Mouse (Mus musculus): Measurements from ENCODE around the gene Fcmr. TPM values are rescaled to one million over a fixed set of nuclear protein-coding genes. Genes with fewer than 3 reads are reported as not detected.

Gene Fcmr
- polyA plus RNA-seq, 1 experiment from 2014 or later: not detected

GRCm38 (mm10) chr1:130894468-130894867 lies 29.0 kb downstream of the Fcmr start:
- H3K27ac ChIP-seq (ENCODE audit: low read length): no peak overlapping the region
- no peak overlapping the region for H3K4me2 ChIP-seq (replicated peaks; ENCODE audit: low read depth, low read length)
- no peaks in the 10 kb centered on the region for H3K4me1 ChIP-seq (ENCODE audit: control insufficient read depth, insufficient read depth, low read length)
- no peaks in the 10 kb centered on the region for H3K9me3 ChIP-seq (ENCODE audit: control insufficient read depth, low read depth, low read length)
- no peaks in the 10 kb centered on the region for H3K36me3 ChIP-seq (ENCODE audit: control insufficient read depth, insufficient read depth, low read length)
- no peak overlapping the region for H3K4me3 ChIP-seq (ENCODE audit: low read depth, low read length)
- WGBS: 62% methylated on average over 6 of the region's 6 CpGs
- no peaks in the 10 kb centered on the region for H3K27me3 ChIP-seq (ENCODE audit: control insufficient read depth, insufficient read depth, low read length)
- no peak for ATAC-seq (ENCODE audit: insufficient number of reproducible peaks, insufficient read depth, low FRiP score, low read depth)
- no peak overlapping the region for H3K9ac ChIP-seq (replicated peaks; ENCODE audit: low read depth, low read length)

DNA sequence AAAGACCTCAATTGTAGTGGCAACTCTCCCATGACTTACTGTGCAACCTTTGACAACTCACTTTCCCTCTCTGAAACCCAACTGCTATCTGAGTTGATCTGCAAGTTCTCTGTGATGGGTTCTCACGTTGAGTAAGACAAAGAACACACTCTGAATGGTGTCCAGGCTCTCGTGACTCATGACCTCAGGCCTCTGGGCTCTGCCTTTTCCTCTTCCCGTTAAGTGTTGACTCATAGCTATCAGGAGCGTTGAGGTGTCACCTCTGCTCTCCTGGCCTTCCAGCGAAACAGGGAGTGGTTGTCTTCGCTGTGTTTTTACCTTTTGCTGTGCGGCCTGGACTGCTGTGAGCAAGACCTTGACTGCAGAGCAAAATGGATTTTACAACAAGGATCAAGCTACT lies 37.0 kb downstream of the Fcmr start:
- ATAC-seq (ENCODE audit: insufficient number of reproducible peaks, insufficient read depth, low FRiP score, low read depth): no peak
- Histone ChIP-seq H3K9me3 (ENCODE audit: control insufficient read depth, low read depth, low read length) (no peaks in the 10 kb centered on the region), H3K36me3 (ENCODE audit: control insufficient read depth, insufficient read depth, low read length) (no peaks in the 10 kb centered on the region), H3K4me2 (replicated peaks; ENCODE audit: low read depth, low read length) (no peak overlapping the region), H3K9ac (replicated peaks; ENCODE audit: low read depth, low read length) (no peak overlapping the region), H3K4me3 (ENCODE audit: low read depth, low read length) (no peak overlapping the region), H3K4me1 (ENCODE audit: control insufficient read depth, insufficient read depth, low read length) (no peaks in the 10 kb centered on the region), H3K27ac (ENCODE audit: low read length) (no peak overlapping the region), H3K27me3 (ENCODE audit: control insufficient read depth, insufficient read depth, low read length) (no peaks in the 10 kb centered on the region)
- WGBS: 77% methylated on average over 7 of the region's 7 CpGs

GRCm38 (mm10) chr1:130911401-130912010 lies 46.0 kb downstream of the Fcmr start, which contains the start of gene Il20:
Gene Il20 (minus strand): TSS chr1:130911451.
- 88% methylated on average over 12 of the region's 12 CpGs for WGBS
- Histone ChIP-seq H3K9ac (replicated peaks; ENCODE audit: low read depth, low read length) (no peak within 1 kb of the TSS), H3K4me2 (replicated peaks; ENCODE audit: low read depth, low read length) (no peak within 1 kb of the TSS), H3K4me3 (ENCODE audit: low read depth, low read length) (no peak within 1 kb of the TSS), H3K27ac (ENCODE audit: low read length) (no peak within 1 kb of the TSS), H3K4me1 (ENCODE audit: control insufficient read depth, insufficient read depth, low read length) (no peaks in the 10 kb centered on the region), H3K27me3 (ENCODE audit: control insufficient read depth, insufficient read depth, low read length) (no peaks in the 10 kb centered on the region), H3K9me3 (ENCODE audit: control insufficient read depth, low read depth, low read length) (no peaks in the 10 kb centered on the region), H3K36me3 (ENCODE audit: control insufficient read depth, insufficient read depth, low read length) (no peaks in the 10 kb centered on the region)
- ATAC-seq (ENCODE audit: insufficient number of reproducible peaks, insufficient read depth, low FRiP score, low read depth): no peak

GRCm38 (mm10) chr1:130918323-130918980 lies 53.0 kb downstream of the Fcmr start:
- Histone ChIP-seq H3K4me1 (ENCODE audit: control insufficient read depth, insufficient read depth, low read length) (no peaks in the 10 kb centered on the region), H3K36me3 (ENCODE audit: control insufficient read depth, insufficient read depth, low read length) (no peaks in the 10 kb centered on the region), H3K27me3 (ENCODE audit: control insufficient read depth, insufficient read depth, low read length) (no peaks in the 10 kb centered on the region), H3K27ac (ENCODE audit: low read length) (no peak overlapping the region), H3K4me3 (ENCODE audit: low read depth, low read length) (no peak overlapping the region), H3K9me3 (ENCODE audit: control insufficient read depth, low read depth, low read length) (no peaks in the 10 kb centered on the region), H3K4me2 (replicated peaks; ENCODE audit: low read depth, low read length) (no peak overlapping the region), H3K9ac (replicated peaks; ENCODE audit: low read depth, low read length) (no peak overlapping the region)
- no peak for ATAC-seq (ENCODE audit: insufficient number of reproducible peaks, insufficient read depth, low FRiP score, low read depth)
- 15% methylated on average over 1 of the region's 1 CpGs for WGBS

- Histone ChIP-seq H3K9me3 (ENCODE audit: control insufficient read depth, low read depth, low read length) (no peaks in the 10 kb centered on the region), H3K4me1 (ENCODE audit: control insufficient read depth, insufficient read depth, low read length) (no peaks in the 10 kb centered on the region), H3K27me3 (ENCODE audit: control insufficient read depth, insufficient read depth, low read length) (no peaks in the 10 kb centered on the region), H3K4me3 (ENCODE audit: low read depth, low read length) (no peak overlapping the region), H3K36me3 (ENCODE audit: control insufficient read depth, insufficient read depth, low read length) (no peaks in the 10 kb centered on the region), H3K27ac (ENCODE audit: low read length) (no peak overlapping the region), H3K9ac (replicated peaks; ENCODE audit: low read depth, low read length) (no peak overlapping the region), H3K4me2 (replicated peaks; ENCODE audit: low read depth, low read length) (no peak overlapping the region)
- ATAC-seq (ENCODE audit: insufficient number of reproducible peaks, insufficient read depth, low FRiP score, low read depth): no peak
These were observed 61.0 kb downstream of the Fcmr start for GRCm38 (mm10) chr1:130926484-130926883.

Other genes starting within 250 kb of the Fcmr start
- gene Zp3r, start 236.0 kb upstream of the Fcmr start, polyA plus RNA-seq (2014; fragmentation: Nextera tagmentation; extraction: Ambion mirVana): 0.14 and 0.52 TPM in 2 replicates
- 0.17 and 0.27 TPM in 2 replicates for gene C4bp, start 204.0 kb upstream of the Fcmr start, polyA plus RNA-seq (2014; fragmentation: Nextera tagmentation; extraction: Ambion mirVana)
- not detected in 2 replicates for gene Gm29427, start 149.9 kb upstream of the Fcmr start, polyA plus RNA-seq (2014; fragmentation: Nextera tagmentation; extraction: Ambion mirVana)
- gene Yod1, start 148.3 kb upstream of the Fcmr start, polyA plus RNA-seq (2014; fragmentation: Nextera tagmentation; extraction: Ambion mirVana): 11.9 and 12.0 TPM in 2 replicates
- 11.1 and 11.2 TPM in 2 replicates for gene Pfkfb2, start 136.4 kb upstream of the Fcmr start, polyA plus RNA-seq (2014; fragmentation: Nextera tagmentation; extraction: Ambion mirVana)
- gene AA986860, start 133.7 kb upstream of the Fcmr start, polyA plus RNA-seq (2014; fragmentation: Nextera tagmentation; extraction: Ambion mirVana): 28.6 and 28.7 TPM in 2 replicates
- gene Fcamr, start 64.8 kb upstream of the Fcmr start, polyA plus RNA-seq (2014; fragmentation: Nextera tagmentation; extraction: Ambion mirVana): 0.22 TPM in 1 of 2 replicates, not detected in the other
- gene Pigr, start 39.0 kb upstream of the Fcmr start, polyA plus RNA-seq (2014; fragmentation: Nextera tagmentation; extraction: Ambion mirVana): not detected in 2 replicates
- gene Il24, start 21.8 kb downstream of the Fcmr start, polyA plus RNA-seq (2014; fragmentation: Nextera tagmentation; extraction: Ambion mirVana): not detected in 2 replicates
- not detected in 2 replicates for gene Il20, start 45.8 kb downstream of the Fcmr start, polyA plus RNA-seq (2014; fragmentation: Nextera tagmentation; extraction: Ambion mirVana)
- not detected in 2 replicates for gene Il19, start 74.4 kb downstream of the Fcmr start, polyA plus RNA-seq (2014; fragmentation: Nextera tagmentation; extraction: Ambion mirVana)
- 0.20 and 0.38 TPM in 2 replicates for gene Il10, start 154.2 kb downstream of the Fcmr start, polyA plus RNA-seq (2014; fragmentation: Nextera tagmentation; extraction: Ambion mirVana)
- gene Mapkapk2, start 232.2 kb downstream of the Fcmr start, polyA plus RNA-seq (2014; fragmentation: Nextera tagmentation; extraction: Ambion mirVana): 56.5 and 68.4 TPM in 2 replicates

Data from stomach, embryonic 14.5 days (tissue).